Mouse (Mus musculus) c-Kit-positive CD71-positive TER-119-negative erythroid progenitor cells, embryonic 14.5 days (primary cell): ENCODE measurements around the gene AB124611.
"Not testable (repeated sequence)": the region's sequence is repeated elsewhere in the genome, so short reads cannot be mapped to it uniquely, and the experiment has no call there.

ENCODE experiments used
- DNase-seq: peaks from one replicate; pipeline ENCODE4 v3.0.0-alpha.2; 2013; ENCODE audit warnings: low read depth

AB124611 gene

GRCm38 (mm10) chr9:21525142-21525936 lies 637 bp upstream of the AB124611 start:
- DNase-seq = no peak

- DNase-seq = no peak
Observed at GRCm38 (mm10) chr9:21526634-21526944, 613 bp downstream of the AB124611 start.

DNA sequence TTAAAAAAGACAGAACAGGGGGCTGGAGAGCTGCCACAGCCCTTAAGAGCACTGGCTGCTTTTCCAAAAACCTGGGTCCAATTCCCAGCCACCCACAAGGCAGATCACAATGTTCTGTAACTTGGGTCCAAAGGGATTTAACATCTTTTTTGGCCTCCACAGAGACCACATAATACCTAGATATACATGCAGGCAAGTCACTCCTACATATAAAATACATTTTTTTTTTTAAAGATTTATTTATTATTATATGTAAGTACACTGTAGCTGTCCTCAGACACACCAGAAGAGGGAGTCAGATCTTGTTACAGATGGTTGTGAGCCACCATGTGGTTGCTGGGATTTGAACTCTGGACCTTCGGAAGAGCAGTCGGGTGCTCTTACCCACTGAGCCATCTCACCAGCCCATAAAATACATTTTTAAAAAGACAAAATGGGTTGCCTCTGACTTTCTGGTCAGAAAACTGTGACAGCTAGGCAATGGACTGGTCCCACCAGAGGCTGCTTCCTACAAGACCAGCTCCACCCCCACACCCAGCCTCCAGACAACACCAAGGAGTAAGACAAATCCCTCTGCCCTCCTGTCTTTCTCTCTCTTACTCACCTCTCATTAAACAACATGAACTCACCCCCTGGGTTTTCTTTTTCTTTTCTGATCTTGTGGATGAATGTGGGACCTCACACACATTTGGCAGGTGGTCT lies 1.3 kb downstream of the AB124611 start:
- DNase-seq = no peak

DNA sequence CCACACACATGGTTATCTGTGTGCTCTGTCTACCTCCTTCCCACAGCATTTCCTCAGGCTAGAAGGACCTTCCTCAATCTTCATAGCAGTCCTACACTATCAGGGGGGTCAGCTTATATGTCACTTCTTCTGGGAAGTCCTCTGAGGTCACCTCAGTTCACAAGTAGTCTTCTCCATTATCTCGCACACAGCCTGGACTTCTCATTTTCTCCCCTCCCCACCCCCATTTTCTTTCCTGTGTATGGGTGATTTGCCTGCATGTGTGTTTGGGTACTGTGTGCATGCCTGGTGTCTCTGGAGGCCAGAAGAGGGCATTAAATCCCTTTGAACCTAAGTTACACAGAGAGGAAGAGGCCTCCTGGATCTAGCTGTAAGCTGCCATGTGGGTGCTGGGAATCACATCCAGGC lies 1.9 kb downstream of the AB124611 start:
- DNase-seq = no peak

DNA sequence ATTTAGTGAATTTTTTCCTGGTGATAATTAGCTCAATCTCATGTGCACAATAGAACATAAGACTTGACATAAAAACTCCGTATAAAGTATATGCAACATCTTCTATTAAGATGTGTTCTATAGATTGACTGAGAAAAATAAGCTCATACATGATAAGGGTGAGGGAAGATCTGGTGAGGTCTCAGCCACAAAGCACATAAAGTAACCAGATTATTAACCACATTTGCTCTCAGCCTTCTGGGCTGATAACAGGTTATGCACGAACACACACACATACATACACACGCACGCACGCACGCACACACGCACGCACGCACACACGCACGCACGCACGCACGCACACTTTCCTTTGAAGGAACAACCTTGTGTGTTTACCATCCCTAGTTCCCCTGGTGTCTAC lies 10.5 kb downstream of the AB124611 start:
- DNase-seq = no peak

DNA sequence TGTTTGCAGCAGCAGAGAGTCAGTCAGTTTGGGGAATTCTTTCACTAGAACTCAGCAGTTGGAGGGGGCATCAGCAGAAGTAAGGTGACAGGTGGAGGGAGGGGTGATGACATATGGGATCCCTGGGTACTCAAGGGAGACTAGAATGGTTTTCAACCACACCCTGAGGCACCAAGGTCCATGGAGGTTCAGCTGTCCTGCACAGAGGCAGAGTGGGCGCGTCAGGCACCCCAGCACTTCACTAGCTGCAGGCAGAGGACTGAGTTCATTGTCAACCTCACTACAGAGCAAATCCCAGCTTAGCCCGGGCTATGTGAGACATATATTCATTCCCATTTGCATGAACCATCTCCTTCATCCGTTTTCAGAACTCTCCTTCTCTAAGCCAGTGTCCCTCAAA lies 11.0 kb downstream of the AB124611 start:
- no peak for DNase-seq

- DNase-seq = no peak
Observed at GRCm38 (mm10) chr9:21539981-21540753, 14.2 kb downstream of the AB124611 start.

DNA sequence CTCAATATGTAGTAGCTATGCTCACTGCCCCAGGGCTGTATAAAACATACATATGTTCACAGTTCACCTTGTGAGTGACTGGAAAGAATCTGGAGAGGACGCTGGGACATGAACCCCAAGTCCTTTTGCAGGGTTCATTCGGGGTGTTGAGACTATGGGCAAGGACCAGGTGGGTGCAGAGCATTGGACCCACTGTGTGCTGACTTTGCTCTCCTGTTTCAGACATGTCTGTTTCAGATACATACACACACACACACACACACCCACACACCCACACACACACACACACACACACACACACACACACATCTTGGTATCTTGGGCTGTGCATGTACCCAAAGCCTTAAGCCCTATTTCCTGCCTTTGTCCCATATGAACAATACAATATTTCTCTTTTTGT lies 16.0 kb downstream of the AB124611 start:
- DNase-seq = not testable (repeated sequence)

- DNase-seq = no peak
Observed at GRCm38 (mm10) chr9:21545351-21545915, 19.5 kb downstream of the AB124611 start.

DNA sequence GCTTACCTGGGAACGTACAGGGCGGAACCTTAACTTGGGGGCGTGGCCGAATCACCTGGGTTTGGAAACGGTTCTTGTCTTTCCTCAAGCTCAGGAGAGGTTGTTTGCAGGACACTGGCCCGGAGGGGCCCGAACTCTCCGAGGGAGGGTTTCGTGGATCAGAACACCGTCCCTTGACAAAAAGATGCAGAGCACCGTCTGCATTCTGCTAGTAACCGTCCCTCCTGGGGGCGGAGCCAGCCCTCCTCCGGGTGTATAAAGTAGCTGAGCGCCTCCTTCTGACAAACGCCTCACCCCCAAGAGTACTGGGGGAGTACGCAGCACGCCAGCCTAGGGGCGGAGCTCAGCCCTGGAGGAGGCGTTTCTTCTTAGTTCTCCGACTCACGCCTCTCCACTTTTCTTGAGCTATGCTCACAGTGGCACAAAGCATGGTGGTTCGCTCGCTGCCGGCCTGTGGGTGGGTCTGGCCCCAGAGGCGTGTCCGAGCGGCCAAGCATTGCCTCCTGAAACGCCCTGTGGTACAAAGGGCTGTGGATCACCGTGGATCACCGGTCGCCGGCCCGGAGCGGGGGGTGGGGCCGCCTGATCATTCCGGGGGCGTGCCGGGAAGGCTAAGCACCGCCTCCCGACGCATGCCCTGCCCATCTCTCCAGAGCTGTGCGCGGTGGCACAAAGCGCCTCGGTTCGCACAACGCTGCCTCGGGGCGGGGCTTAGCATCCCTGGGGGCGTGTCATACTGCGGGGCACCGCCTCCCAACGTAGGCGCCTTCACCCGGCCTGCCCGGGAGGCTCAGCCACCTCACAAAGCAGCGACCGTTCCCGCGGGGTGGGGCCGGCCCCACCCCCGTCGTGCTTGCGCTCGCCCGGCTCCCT lies 20.2 kb downstream of the AB124611 start:
- DNase-seq = peak; percentile 97

GRCm38 (mm10) chr9:21546789-21547074 lies 20.8 kb downstream of the AB124611 start, which contains the start of gene Carm1:
Gene Carm1, plus strand, starts transcription at chr9:21546894.
- DNase-seq = no peak

GRCm38 (mm10) chr9:21547075-21547941 lies 21.3 kb downstream of the AB124611 start:
- no peak for DNase-seq

GRCm38 (mm10) chr9:21551049-21551448 lies 25.1 kb downstream of the AB124611 start:
- DNase-seq = no peak

- no peak for DNase-seq
Observed at GRCm38 (mm10) chr9:21553607-21554273, 27.8 kb downstream of the AB124611 start.

DNA sequence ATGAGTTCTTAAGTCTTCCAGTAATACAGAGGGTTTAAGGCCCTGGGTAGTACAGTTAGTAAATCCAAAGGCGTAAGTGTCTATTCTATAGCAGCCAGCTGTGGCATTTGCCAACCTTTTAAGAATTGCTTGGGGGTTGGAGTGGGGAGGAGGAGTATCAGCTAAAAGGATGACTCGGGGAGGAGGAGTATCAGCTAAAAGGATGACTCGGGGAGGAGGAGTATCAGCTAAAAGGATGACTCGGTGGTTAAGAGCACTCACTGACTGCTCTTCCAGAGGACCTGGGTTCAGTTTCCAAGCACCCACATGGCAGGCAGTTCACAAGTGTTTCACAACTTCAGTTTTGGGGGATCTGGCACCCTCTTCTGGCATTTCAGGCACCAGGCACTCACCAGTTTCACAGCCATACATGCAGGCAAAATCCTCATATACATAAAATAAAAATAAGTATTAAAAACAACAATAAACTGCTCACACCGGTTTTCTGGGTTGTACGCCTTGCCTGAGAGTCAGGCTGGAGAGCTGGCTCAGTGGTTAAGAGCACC lies 29.3 kb downstream of the AB124611 start:
- DNase-seq = no peak

DNA sequence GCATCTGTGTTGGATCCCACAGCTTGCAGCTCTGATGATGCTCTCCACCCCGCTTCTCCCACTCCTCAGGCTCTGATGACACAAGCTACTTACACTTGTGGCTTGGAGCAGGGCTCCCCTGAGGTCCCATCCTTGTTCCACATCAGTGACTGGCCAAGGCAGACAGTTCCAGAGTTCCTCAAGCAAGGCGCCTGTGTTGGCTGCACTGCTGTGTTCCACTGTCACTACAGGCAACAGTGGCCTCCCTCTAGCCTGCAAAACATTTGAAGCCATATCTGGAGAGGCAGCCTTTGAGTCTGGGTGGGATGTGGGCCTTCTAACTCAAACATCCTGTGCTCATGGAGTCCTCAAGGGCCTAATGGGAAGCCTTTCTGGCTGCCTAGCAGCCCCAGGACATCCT lies 31.0 kb downstream of the AB124611 start:
- DNase-seq = no peak

GRCm38 (mm10) chr9:21557556-21557955 lies 31.6 kb downstream of the AB124611 start:
- DNase-seq = no peak

DNA sequence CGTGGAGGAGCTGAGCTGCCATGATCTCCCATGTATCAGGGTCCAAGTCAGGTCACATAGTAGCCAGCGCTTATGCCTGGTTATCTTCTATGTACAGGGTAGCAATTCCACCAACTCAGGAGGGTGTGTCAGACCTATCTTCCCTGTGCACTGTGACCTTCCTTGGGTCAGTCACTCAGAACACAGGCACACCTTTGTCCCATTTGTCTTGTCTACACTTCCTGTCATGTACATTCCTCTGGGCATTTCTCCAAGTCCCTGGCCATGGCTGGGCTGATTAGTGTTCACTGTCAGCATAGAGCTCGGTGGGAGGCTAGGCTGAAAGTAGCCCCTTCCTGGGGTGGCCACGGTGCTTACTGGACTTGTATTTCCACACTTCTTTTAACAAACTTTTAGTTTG lies 32.4 kb downstream of the AB124611 start:
- DNase-seq = peak; percentile 81

DNA sequence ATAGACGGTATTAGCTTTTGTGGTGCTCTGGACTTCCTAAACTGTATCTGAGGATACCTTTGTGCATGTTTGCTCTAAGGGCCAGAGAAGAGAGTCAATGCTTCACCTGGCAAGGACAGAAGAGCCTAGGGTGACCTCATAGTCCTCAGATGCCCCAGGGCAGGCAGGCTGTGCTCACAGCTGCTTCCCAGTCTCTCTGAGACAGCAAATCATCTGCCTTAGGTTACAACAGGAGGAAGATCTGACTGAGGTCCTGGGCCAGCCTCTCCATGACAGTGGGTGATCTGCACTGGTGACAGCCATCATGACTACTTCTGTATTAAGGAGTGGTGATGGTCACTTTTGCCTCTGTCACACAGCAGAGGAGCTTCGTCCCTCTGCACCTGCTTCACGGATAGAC lies 33.2 kb downstream of the AB124611 start:
- DNase-seq = no peak

GRCm38 (mm10) chr9:21564420-21564819 lies 38.4 kb downstream of the AB124611 start:
- DNase-seq = no peak
